Mouse (Mus musculus): ENCODE data around the gene Cln3. TPM values are rescaled to one million over a fixed set of nuclear protein-coding genes. Genes with fewer than 3 reads are reported as not detected.

Cln3 gene
- polyA plus RNA-seq, 1 experiment = 4.5 TPM

DNA sequence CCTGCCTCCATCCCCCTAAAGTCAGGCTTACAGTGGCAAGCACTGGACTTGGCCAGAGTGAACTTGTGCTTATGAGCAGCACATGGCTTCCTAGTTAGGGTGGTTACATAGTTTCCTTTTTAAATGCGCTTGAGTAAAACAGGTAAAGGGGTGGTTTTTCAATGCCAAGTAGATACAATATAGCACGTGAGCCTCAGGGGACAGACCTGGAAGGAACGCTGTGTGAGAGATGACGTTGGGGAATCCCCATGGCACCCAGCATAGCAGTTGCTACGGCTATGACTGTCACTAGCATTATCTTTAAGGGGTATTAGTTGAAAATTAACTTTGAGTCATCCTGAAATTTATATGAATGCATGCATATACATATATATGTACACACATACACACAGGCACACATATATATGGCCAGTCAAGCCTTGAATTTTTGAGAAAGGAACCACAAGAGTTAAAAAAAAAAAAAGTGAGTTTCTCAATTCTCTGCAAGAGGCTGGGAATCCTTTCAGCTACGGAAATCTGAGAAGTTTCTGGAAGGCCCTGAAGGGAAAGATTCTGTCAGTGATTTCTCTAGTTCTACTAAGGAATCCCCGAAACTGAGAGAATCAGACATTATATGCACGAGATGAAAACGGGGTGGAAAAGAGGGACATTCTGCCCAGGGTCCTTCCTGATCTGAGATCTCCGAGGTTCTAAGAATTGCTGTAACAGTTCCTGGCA is 34.1 kb upstream of the Cln3 start:
- H3ac ChIP-seq (ENCODE audit: control insufficient read depth, insufficient read length, low read depth) = no peak overlapping the region
- peaks cover 2% of the 10 kb centered on the region for H3K79me3 ChIP-seq (ENCODE audit: low read depth)
- H3K79me2 ChIP-seq (ENCODE audit: control insufficient read depth, insufficient read depth) = peaks cover 14% of the 10 kb centered on the region
- no peak overlapping the region for H3K4me3 ChIP-seq (ENCODE audit: insufficient read depth, poor library complexity, severe bottlenecking)
- no peaks in the 10 kb centered on the region for H3K36me3 ChIP-seq (ENCODE audit: control insufficient read depth, insufficient read depth)
- H3K27me3 ChIP-seq (ENCODE audit: control insufficient read depth, insufficient read depth, insufficient read length) = no peaks in the 10 kb centered on the region
- TF ChIP-seq USF1 (IDR thresholded peaks at IDR 0.05; ENCODE audit: low read depth) (no peak), MYOD1 (IDR thresholded peaks at IDR 0.05; ENCODE audit: control insufficient read depth, insufficient read length, low read depth) (no peak), FOSL1 (IDR thresholded peaks at IDR 0.05; ENCODE audit: insufficient read depth, low read length, poor library complexity, severe bottlenecking) (no peak), MYOG (IDR thresholded peaks at IDR 0.05; ENCODE audit: control insufficient read depth, extremely low read depth, insufficient read length) (no peak), MAX (IDR thresholded peaks at IDR 0.05) (no peak), CEBPB (IDR thresholded peaks at IDR 0.05; ENCODE audit: low read depth) (no peak), CTCF (IDR thresholded peaks at IDR 0.05; ENCODE audit: control insufficient read depth, insufficient read depth, insufficient read length) (no peak)

DNA sequence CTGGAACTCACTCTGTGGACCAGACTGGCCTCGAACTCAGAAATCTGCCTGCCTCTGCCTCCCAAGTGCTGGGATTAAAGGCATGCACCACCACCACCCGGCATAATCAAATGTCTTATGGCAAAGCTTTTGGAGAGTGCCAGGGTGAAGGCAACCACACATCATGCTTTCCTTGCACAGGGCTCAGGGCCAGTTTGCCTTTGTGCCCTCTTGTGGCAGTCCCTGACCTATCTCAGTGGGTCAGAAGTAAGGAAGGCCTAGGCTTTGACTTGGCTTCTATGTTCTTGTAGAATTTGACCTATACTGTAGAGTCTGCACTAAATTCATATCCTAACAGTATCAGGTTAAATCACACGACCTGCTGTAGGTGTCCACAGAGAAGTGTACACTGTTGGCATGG is 31.1 kb upstream of the Cln3 start:
- no peaks in the 10 kb centered on the region for H3K36me3 ChIP-seq (ENCODE audit: control insufficient read depth, insufficient read depth)
- no peak overlapping the region for H3K4me3 ChIP-seq (ENCODE audit: insufficient read depth, poor library complexity, severe bottlenecking)
- TF ChIP-seq MYOG (IDR thresholded peaks at IDR 0.05; ENCODE audit: control insufficient read depth, extremely low read depth, insufficient read length) = no peak
- TF ChIP-seq MYOD1 (IDR thresholded peaks at IDR 0.05; ENCODE audit: control insufficient read depth, insufficient read length, low read depth) = no peak
- no peak for TF ChIP-seq CTCF (IDR thresholded peaks at IDR 0.05; ENCODE audit: control insufficient read depth, insufficient read depth, insufficient read length)
- TF ChIP-seq CEBPB (IDR thresholded peaks at IDR 0.05; ENCODE audit: low read depth) = no peak
- TF ChIP-seq FOSL1 (IDR thresholded peaks at IDR 0.05; ENCODE audit: insufficient read depth, low read length, poor library complexity, severe bottlenecking) = no peak
- TF ChIP-seq USF1 (IDR thresholded peaks at IDR 0.05; ENCODE audit: low read depth) = no peak
- no peak for TF ChIP-seq MAX (IDR thresholded peaks at IDR 0.05)
- no peak overlapping the region for H3ac ChIP-seq (ENCODE audit: control insufficient read depth, insufficient read length, low read depth)
- H3K79me3 ChIP-seq (ENCODE audit: low read depth) = no peaks in the 10 kb centered on the region
- H3K27me3 ChIP-seq (ENCODE audit: control insufficient read depth, insufficient read depth, insufficient read length) = no peaks in the 10 kb centered on the region
- H3K79me2 ChIP-seq (ENCODE audit: control insufficient read depth, insufficient read depth) = no peaks in the 10 kb centered on the region

DNA sequence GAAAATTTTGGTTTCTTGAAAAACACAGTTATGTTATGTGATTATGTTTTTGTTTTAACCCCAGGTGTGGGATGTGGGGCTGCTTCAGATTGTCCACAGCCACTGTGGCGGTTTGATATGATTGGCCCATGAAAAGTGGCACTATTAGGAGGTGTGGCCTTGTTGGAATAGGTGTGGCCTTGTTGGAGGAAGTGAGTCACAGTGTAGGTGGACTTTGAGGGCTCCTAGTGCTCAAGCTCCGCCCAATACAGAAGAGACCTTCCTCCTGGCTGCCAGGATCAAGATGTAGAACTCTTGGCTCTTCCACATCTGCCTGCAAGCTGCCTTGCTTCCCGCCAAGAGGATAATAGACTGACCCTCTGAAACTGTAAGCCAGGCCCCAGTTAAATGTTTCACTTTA is 27.1 kb upstream of the Cln3 start:
- Histone ChIP-seq H3K36me3 (ENCODE audit: control insufficient read depth, insufficient read depth) (no peaks in the 10 kb centered on the region), H3K4me3 (ENCODE audit: insufficient read depth, poor library complexity, severe bottlenecking) (no peak overlapping the region), H3K27me3 (ENCODE audit: control insufficient read depth, insufficient read depth, insufficient read length) (no peaks in the 10 kb centered on the region), H3K79me3 (ENCODE audit: low read depth) (no peaks in the 10 kb centered on the region), H3K79me2 (ENCODE audit: control insufficient read depth, insufficient read depth) (no peaks in the 10 kb centered on the region), H3ac (ENCODE audit: control insufficient read depth, insufficient read length, low read depth) (no peak overlapping the region)
- no peak for TF ChIP-seq CEBPB (IDR thresholded peaks at IDR 0.05; ENCODE audit: low read depth)
- no peak for TF ChIP-seq MYOG (IDR thresholded peaks at IDR 0.05; ENCODE audit: control insufficient read depth, extremely low read depth, insufficient read length)
- no peak for TF ChIP-seq CTCF (IDR thresholded peaks at IDR 0.05; ENCODE audit: control insufficient read depth, insufficient read depth, insufficient read length)

DNA sequence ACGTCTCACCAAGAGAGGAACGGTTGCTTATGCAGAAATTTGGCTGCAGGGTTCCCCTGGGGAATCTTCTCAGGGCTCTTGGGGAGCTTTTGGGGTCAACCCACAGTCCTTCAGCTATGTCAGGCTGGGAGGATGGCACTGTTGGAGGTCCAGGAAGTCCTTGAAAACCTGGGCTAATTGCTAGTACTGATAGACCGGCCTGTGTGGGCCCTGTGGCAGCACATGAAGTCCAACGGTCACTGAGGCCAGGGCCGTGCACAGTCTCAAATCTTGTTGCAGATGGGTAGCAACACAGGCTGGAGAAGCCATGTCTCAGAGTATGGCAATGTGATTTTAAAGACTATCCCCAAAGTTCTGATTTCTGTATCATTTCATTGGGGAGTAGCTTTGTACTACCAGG is 22.2 kb upstream of the Cln3 start:
- Histone ChIP-seq H3K79me2 (ENCODE audit: control insufficient read depth, insufficient read depth) (no peaks in the 10 kb centered on the region), H3K36me3 (ENCODE audit: control insufficient read depth, insufficient read depth) (no peaks in the 10 kb centered on the region), H3ac (ENCODE audit: control insufficient read depth, insufficient read length, low read depth) (no peak overlapping the region), H3K27me3 (ENCODE audit: control insufficient read depth, insufficient read depth, insufficient read length) (no peaks in the 10 kb centered on the region), H3K4me3 (ENCODE audit: insufficient read depth, poor library complexity, severe bottlenecking) (no peak overlapping the region), H3K79me3 (ENCODE audit: low read depth) (no peaks in the 10 kb centered on the region)
- TF ChIP-seq MYOD1 (IDR thresholded peaks at IDR 0.05; ENCODE audit: control insufficient read depth, insufficient read length, low read depth) = no peak
- no peak for TF ChIP-seq MYOG (IDR thresholded peaks at IDR 0.05; ENCODE audit: control insufficient read depth, extremely low read depth, insufficient read length)

DNA sequence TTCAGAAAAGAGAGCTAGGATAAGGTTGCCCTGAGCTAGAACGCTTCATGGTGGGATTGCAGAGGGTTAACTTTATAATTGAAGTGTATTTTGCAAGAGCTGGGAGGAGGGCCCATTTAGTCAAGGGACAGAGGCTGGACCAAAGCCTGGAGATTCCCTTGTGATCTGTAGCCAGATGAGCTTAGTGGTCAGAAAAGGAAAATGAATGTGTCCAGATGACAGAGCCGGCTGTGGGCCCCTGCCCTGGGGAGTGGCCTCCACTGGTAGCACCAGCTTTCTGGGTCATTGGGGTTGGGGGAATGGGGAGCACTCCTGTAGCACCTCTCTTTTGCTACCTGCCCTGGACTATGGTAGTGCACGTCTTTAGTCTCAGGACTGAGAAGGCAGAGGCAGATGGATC is 21.4 kb upstream of the Cln3 start:
- TF ChIP-seq MYOG (IDR thresholded peaks at IDR 0.05; ENCODE audit: control insufficient read depth, extremely low read depth, insufficient read length) (no peak), CEBPB (IDR thresholded peaks at IDR 0.05; ENCODE audit: low read depth) (peak; percentile 20)
- H3ac ChIP-seq (ENCODE audit: control insufficient read depth, insufficient read length, low read depth) = no peak overlapping the region
- H3K79me2 ChIP-seq (ENCODE audit: control insufficient read depth, insufficient read depth) = no peaks in the 10 kb centered on the region
- H3K27me3 ChIP-seq (ENCODE audit: control insufficient read depth, insufficient read depth, insufficient read length) = no peaks in the 10 kb centered on the region
- no peak overlapping the region for H3K4me3 ChIP-seq (ENCODE audit: insufficient read depth, poor library complexity, severe bottlenecking)
- no peaks in the 10 kb centered on the region for H3K36me3 ChIP-seq (ENCODE audit: control insufficient read depth, insufficient read depth)
- H3K79me3 ChIP-seq (ENCODE audit: low read depth) = no peaks in the 10 kb centered on the region

DNA sequence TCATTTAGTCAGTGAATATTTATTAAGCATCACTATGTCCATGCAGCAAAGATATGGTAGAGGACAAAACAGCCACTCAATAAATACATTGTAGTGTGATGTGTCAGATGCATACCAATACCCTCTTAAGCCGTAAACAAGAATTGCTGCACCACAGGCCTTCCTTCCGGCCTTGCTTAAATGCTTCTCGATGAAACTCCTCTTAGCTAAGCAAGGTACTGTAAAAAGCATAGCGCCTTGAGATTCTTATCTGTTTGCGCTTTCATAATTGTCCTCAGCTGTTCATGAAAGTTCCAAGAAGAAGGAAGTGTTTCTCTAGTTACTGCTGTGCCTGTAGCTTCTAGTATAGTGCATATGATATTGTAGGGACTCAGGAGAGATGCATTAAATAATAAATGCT is 21.0 kb upstream of the Cln3 start:
- Histone ChIP-seq H3ac (ENCODE audit: control insufficient read depth, insufficient read length, low read depth) (no peak overlapping the region), H3K36me3 (ENCODE audit: control insufficient read depth, insufficient read depth) (no peaks in the 10 kb centered on the region), H3K79me2 (ENCODE audit: control insufficient read depth, insufficient read depth) (no peaks in the 10 kb centered on the region), H3K79me3 (ENCODE audit: low read depth) (no peaks in the 10 kb centered on the region), H3K27me3 (ENCODE audit: control insufficient read depth, insufficient read depth, insufficient read length) (no peaks in the 10 kb centered on the region), H3K4me3 (ENCODE audit: insufficient read depth, poor library complexity, severe bottlenecking) (no peak overlapping the region)
- no peak for TF ChIP-seq CTCF (IDR thresholded peaks at IDR 0.05; ENCODE audit: control insufficient read depth, insufficient read depth, insufficient read length)

Data from C2C12 (cell line).